8 mouse cellular contexts compared by ENCODE assay signal in genomic region chr14:57372348-57373102, GRCm38 (mm10). TPM values are rescaled to one million over a fixed set of nuclear protein-coding genes. Genes with fewer than 3 reads are reported as not detected.
DNase-seq lines count a peak whose midpoint lies in the region; ATAC-seq lines count a peak whose summit lies in the region.

No protein-coding gene starts in this region.

- no peak for ATAC-seq in kidney, embryonic 15.5 days (replicated peaks; ENCODE audit: low FRiP score)
- ATAC-seq in midbrain, embryonic 14.5 days (ENCODE audit: low FRiP score, low TSS enrichment): peak; percentile 66; the same call in 1 of the 2 replicates

- no peaks in the 10 kb centered on the region for H3K27me3 ChIP-seq in kidney, embryonic 15.5 days
- H3K27me3 ChIP-seq in midbrain, embryonic 14.5 days (ENCODE audit: control insufficient read depth, insufficient read depth, low read length): no peaks in the 10 kb centered on the region

- H3K4me2 ChIP-seq in kidney, embryonic 15.5 days: no peak overlapping the region
- no peak overlapping the region for H3K4me2 ChIP-seq in midbrain, embryonic 14.5 days (ENCODE audit: low read length)

- no peaks in the 10 kb centered on the region for H3K36me3 ChIP-seq in kidney, embryonic 15.5 days
- H3K36me3 ChIP-seq in midbrain, embryonic 14.5 days (ENCODE audit: control insufficient read depth, insufficient read depth, low read length): no peaks in the 10 kb centered on the region

- 42% methylated on average over 8 of the region's 8 CpGs for WGBS in kidney, embryonic 15.5 days
- WGBS in midbrain, embryonic 14.5 days: 53% methylated on average over 8 of the region's 8 CpGs

- H3K4me3 ChIP-seq in kidney, embryonic 15.5 days (replicated peaks): no peak overlapping the region
- no peak overlapping the region for H3K4me3 ChIP-seq in midbrain, embryonic 14.5 days (replicated peaks; ENCODE audit: low read depth, low read length)

- H3K9ac ChIP-seq in kidney, embryonic 15.5 days: no peak overlapping the region
- no peak overlapping the region for H3K9ac ChIP-seq in midbrain, embryonic 14.5 days (replicated peaks; ENCODE audit: low read length)

- intact Hi-C loops in left cerebral cortex, postnatal 10 days (cut with DNase I): loop anchor here (5.0 kb wide), 3 partner anchors 35 to 305 kb away; no protein-coding TSS in a partner anchor

- H3K27ac ChIP-seq in kidney, embryonic 15.5 days: no peak overlapping the region
- H3K27ac ChIP-seq in midbrain, embryonic 14.5 days (replicated peaks; ENCODE audit: low read depth, low read length): no peak overlapping the region

- H3K4me1 ChIP-seq in kidney, embryonic 15.5 days: no peaks in the 10 kb centered on the region
- H3K4me1 ChIP-seq in midbrain, embryonic 14.5 days (ENCODE audit: control insufficient read depth, insufficient read depth, low read length): no peaks in the 10 kb centered on the region

- DNase-seq in kidney, adult 18-20 months: peak; percentile 72
- peak; percentile 76 to 81 for DNase-seq in cerebellum, adult 18-20 months
- peak; percentile 46 to 91 for DNase-seq in frontal cortex, adult 2 months (ENCODE audit: extremely low spot score in 1 of 2, low spot score in 1 of 2)
- peak; percentile 90 for DNase-seq in induced T-regulatory cell, adult 2 months (ENCODE audit: low read depth)
- peak; percentile 72 for DNase-seq in left cerebral cortex, postnatal 10 days (ENCODE audit: extremely low spot score in 1 of 2, low spot score in 2 of 2)
- DNase-seq in midbrain, embryonic 14.5 days: peak; percentile 93
- DNase-seq in spleen, adult 12 weeks (ENCODE audit: low spot score): peak; percentile 47

- H3K9me3 ChIP-seq in kidney, embryonic 15.5 days (replicated peaks): no peaks in the 10 kb centered on the region
- no peaks in the 10 kb centered on the region for H3K9me3 ChIP-seq in midbrain, embryonic 14.5 days (ENCODE audit: control insufficient read depth, low read length)

RNA-seq across cellular contexts. Expression of gene Cryl1, which starts 25.8 kb away (rescaled TPM):
- polyA plus RNA-seq in kidney, embryonic 15.5 days (2015; fragmentation: Nextera tagmentation; extraction: Ambion mirVana): 26.8 and 26.9 TPM in 2 replicates
- 27.9 and 32.0 TPM in 2 replicates for polyA plus RNA-seq in frontal cortex, adult 2 months (2012; rRNA removed)
- 10 to 100 TPM; 24.1 to 25.8 TPM for total RNA-seq in left cerebral cortex, postnatal 10 days (2021)
- polyA plus RNA-seq in midbrain, embryonic 14.5 days (2014; fragmentation: Nextera tagmentation; extraction: Ambion mirVana): 6.7 and 8.7 TPM in 2 replicates

RNA-seq across cellular contexts. Expression of gene Ift88, which starts 51.3 kb away (rescaled TPM):
- 11.7 and 13.4 TPM in 2 replicates for polyA plus RNA-seq in kidney, embryonic 15.5 days (2015; fragmentation: Nextera tagmentation; extraction: Ambion mirVana)
- polyA plus RNA-seq in frontal cortex, adult 2 months (2012; rRNA removed): 18.3 and 20.0 TPM in 2 replicates
- 10 to 100 TPM; 16.8 to 18.8 TPM for total RNA-seq in left cerebral cortex, postnatal 10 days (2021)
- 20.7 and 27.3 TPM in 2 replicates for polyA plus RNA-seq in midbrain, embryonic 14.5 days (2014; fragmentation: Nextera tagmentation; extraction: Ambion mirVana)
